Mouse (Mus musculus) neural tube, embryonic 14.5 days (tissue): ENCODE results near the gene Plin5. TPM values are rescaled to one million over a fixed set of nuclear protein-coding genes. Genes with fewer than 3 reads are reported as not detected.
A peak's percentile ranks its signal among the peaks of the same experiment; 100 is the strongest.
"Not testable (repeated sequence)": the region's sequence is repeated elsewhere in the genome, so short reads cannot be mapped to it uniquely, and the experiment has no call there.

Experiments used
- ATAC-seq: fragments of 200-750 bp; cut with Nextera tagmentation; 2 replicates; pipeline ENCODE4 v1.8.0; 2017; ENCODE audit warnings: low read depth, mild to moderate bottlenecking, moderate TSS enrichment, moderate library complexity
- H3K27ac ChIP-seq: fragments of 300-500 bp; sonication (generic); 2 replicates; pipeline ENCODE4 v1.5.1; 2014; ENCODE audit warnings: low read depth, mild to moderate bottlenecking, control low read depth, low read length, moderate library complexity, mixed read lengths
- H3K27me3 ChIP-seq: fragments of 300-500 bp; sonication (generic); 2 replicates; pipeline ENCODE4 v1.6.1; 2014; ENCODE audit warnings: low read length; ENCODE audit not compliant: control insufficient read depth, insufficient read depth
- H3K36me3 ChIP-seq: fragments of 300-500 bp; sonication (generic); 2 replicates; pipeline ENCODE4 v1.6.1; 2014; ENCODE audit warnings: low read length, mixed read lengths; ENCODE audit not compliant: control insufficient read depth, insufficient read depth
- H3K4me1 ChIP-seq: fragments of 300-500 bp; sonication (generic); 2 replicates; pipeline ENCODE4 v1.6.1; 2014; ENCODE audit warnings: low read length; ENCODE audit not compliant: control insufficient read depth, insufficient read depth
- H3K4me2 ChIP-seq: fragments of 300-500 bp; sonication (generic); 2 replicates; pipeline ENCODE4 v1.6.1; 2014; ENCODE audit warnings: mild to moderate bottlenecking, low read depth, low read length, control low read depth
- H3K4me3 ChIP-seq: fragments of 300-500 bp; sonication (generic); 2 replicates; pipeline ENCODE4 v1.5.1; 2014; ENCODE audit warnings: low read depth, low read length, control low read depth, mixed read lengths
- H3K9ac ChIP-seq: fragments of 300-500 bp; sonication (generic); replicated peaks from 2 replicates; pipeline ENCODE4 v1.6.1; 2014; ENCODE audit warnings: low read depth, mild to moderate bottlenecking, control low read depth, low read length, mixed read lengths
- H3K9me3 ChIP-seq: fragments of 300-500 bp; sonication (generic); 2 replicates; pipeline ENCODE4 v1.6.1; 2016; ENCODE audit warnings: low read length; ENCODE audit not compliant: control insufficient read depth
- WGBS: fragments of 180-500 bp; shearing (Covaris S2); extraction: QIAGEN DNeasy Blood & Tissue Kit; methylation state at CpG from one replicate; pipeline ENCODE4 v1.1.7; 2014; 5-methylcytosine and 5-hydroxymethylcytosine counted together
- polyA plus RNA-seq: library from polyadenylated mRNA; unstranded; fragments of >200 nt; fragmentation: Nextera tagmentation; extraction: Ambion mirVana; gene quantifications from 2 replicates; pipeline ENCODE4 v1.2.1, GENCODE M21; 2014

The Plin5 gene
- polyA plus RNA-seq, 1 experiment from 2014 or later = 1.9 TPM

DNA sequence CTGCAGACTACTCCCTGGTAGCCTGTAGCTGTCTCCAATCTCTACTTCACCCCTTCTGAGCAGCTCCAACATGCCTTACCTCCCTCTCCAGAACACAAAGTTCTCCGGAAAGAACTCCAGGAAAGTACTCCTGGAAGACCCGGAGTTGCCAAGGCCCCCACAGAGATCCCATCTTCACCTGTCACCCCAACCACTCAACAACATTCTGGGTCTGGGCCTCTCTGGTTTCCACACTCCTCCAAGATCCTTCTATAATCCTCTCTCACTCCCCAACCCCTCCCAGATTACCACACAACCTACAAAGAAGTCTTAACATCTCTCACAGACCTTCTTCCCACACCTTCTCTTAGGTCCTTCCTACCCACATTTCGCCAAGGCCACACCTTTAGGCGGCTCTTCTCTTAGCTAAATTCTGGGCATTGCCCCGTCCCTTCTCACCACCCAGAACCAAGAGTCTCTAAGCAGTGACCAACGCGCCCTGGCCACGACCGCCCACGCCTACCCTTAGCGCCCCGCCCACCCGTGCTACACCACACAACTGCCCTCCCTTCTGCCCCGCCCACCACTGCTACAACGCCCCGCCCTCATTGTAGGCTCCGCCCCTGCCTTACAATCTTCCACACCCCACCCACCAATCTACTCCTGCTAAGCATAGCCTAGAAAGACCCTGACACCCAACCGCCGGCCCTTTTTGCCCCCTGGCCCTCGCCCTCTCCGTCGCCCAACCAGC, 43.1 kb downstream of the Plin5 start:
- H3K4me2 ChIP-seq = peak overlapping the region; percentile 60
- H3K36me3 ChIP-seq = peaks cover 33% of the 10 kb centered on the region
- H3K4me3 ChIP-seq = peak overlapping the region; percentile 74
- H3K27ac ChIP-seq = peak overlapping the region; percentile 85
- peak overlapping the region; percentile 73 for H3K9ac ChIP-seq
- WGBS = 8% methylated on average over 22 of the region's 22 CpGs
- no peaks in the 10 kb centered on the region for H3K9me3 ChIP-seq
- no peaks in the 10 kb centered on the region for H3K27me3 ChIP-seq
- peak; percentile 29 for ATAC-seq
- H3K4me1 ChIP-seq = peaks cover 7% of the 10 kb centered on the region; the same call in 1 of the 2 replicates

DNA sequence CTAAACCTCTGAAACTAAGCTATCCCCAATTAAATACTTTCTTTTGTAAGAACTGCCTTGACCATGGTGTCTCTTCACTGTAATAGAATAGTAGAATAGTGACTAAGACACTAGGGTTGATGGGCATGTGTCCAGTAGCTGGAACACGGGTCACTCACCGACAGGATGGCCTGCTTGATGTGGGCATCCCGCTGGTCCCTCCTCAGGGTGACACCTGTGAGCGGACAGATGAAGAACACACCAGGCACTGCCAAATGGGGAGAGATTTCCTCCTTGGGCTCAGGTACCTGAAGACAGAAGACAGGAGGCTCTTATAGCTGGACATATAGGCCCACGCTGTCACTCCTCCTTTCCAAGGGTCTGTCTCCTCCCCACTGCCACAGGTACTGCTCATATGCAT, 45.2 kb downstream of the Plin5 start:
- H3K27ac ChIP-seq = no peak overlapping the region
- H3K9me3 ChIP-seq = no peaks in the 10 kb centered on the region
- no peak overlapping the region for H3K4me3 ChIP-seq
- H3K4me1 ChIP-seq = peaks cover 7% of the 10 kb centered on the region; the same call in 1 of the 2 replicates
- 96% methylated on average over 5 of the region's 5 CpGs for WGBS
- no peak overlapping the region for H3K4me2 ChIP-seq
- H3K9ac ChIP-seq = no peak overlapping the region
- H3K27me3 ChIP-seq = no peaks in the 10 kb centered on the region
- H3K36me3 ChIP-seq = peaks cover 53% of the 10 kb centered on the region
- no peak for ATAC-seq

DNA sequence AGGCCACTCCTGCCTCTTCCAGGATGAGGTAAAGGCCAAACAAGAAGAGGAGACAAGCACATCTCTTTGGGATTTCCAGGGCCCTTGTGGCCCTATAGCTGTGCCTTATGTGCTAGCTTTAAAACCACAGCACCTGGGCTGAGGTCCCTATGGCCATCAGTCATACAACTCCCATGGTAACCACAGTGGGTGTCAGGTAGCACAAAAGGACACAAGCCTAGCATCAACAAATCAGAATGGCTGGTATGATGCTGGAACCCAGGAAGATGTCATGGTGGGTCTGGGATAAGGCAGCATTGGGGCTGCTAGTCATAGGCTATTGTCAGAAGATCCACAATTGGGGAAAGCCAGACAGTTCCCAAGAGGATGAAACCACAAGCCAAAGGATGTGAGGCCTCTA, 46.3 kb downstream of the Plin5 start:
- H3K4me2 ChIP-seq = no peak overlapping the region
- H3K4me1 ChIP-seq = peaks cover 7% of the 10 kb centered on the region; the same call in 1 of the 2 replicates
- no peak overlapping the region for H3K4me3 ChIP-seq
- no peak overlapping the region for H3K27ac ChIP-seq
- no peaks in the 10 kb centered on the region for H3K27me3 ChIP-seq
- ATAC-seq = no peak
- H3K36me3 ChIP-seq = peaks cover 56% of the 10 kb centered on the region
- H3K9ac ChIP-seq = no peak overlapping the region
- no peaks in the 10 kb centered on the region for H3K9me3 ChIP-seq

DNA sequence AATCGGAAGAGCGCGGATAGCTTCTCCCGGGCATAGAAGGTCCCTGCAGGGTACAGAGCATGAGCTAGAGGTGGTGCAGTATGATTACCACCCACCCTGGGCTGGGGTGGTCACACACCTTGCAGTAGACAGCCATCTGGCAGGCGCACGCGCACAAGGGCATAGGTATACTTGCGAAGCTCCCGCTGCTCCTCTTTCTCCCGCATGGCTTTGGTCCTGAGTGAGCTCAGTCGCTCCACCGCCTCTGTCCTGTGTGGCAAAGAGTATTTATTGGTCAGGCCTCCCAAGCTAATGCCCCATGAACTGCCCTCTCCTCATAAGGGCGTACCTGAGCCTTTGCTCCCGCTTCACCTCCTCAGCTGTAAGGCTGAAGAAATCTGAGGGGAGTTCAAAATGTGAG, 48.3 kb downstream of the Plin5 start:
- no peaks in the 10 kb centered on the region for H3K27me3 ChIP-seq
- H3K9ac ChIP-seq = no peak overlapping the region
- peaks cover 56% of the 10 kb centered on the region for H3K36me3 ChIP-seq
- 97% methylated on average over 14 of the region's 14 CpGs for WGBS
- H3K9me3 ChIP-seq = no peaks in the 10 kb centered on the region
- H3K4me1 ChIP-seq = peaks cover 2% of the 10 kb centered on the region; the same call in 1 of the 2 replicates
- H3K27ac ChIP-seq = no peak overlapping the region
- no peak for ATAC-seq
- H3K4me3 ChIP-seq = no peak overlapping the region
- H3K4me2 ChIP-seq = no peak overlapping the region

DNA sequence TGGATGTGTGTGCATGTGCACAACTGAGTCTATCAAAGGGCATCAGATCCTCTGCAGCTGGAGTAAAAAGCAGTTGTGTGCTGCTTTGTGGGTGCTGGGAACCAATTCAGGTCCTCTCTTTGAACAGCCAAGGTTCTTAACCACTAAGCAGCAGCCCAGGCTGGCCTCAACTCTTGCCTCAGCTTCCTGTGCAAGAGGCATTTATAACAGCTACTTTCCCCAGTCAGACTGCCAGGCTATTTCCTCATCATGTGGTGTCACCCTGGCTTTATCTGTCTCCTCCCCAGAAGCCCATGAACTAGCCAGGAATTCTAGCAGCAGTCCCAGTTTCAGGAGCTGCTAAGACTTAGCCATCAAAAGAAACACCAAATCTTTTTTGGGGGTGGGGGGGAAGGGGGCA, 50.9 kb downstream of the Plin5 start:
- no peak overlapping the region for H3K4me3 ChIP-seq
- H3K36me3 ChIP-seq = peaks cover 43% of the 10 kb centered on the region
- H3K4me1 ChIP-seq = no peaks in the 10 kb centered on the region
- no peak overlapping the region for H3K9ac ChIP-seq
- H3K27me3 ChIP-seq = no peaks in the 10 kb centered on the region
- no peak for ATAC-seq
- H3K27ac ChIP-seq = no peak overlapping the region
- no peak overlapping the region for H3K4me2 ChIP-seq
- no peaks in the 10 kb centered on the region for H3K9me3 ChIP-seq

DNA sequence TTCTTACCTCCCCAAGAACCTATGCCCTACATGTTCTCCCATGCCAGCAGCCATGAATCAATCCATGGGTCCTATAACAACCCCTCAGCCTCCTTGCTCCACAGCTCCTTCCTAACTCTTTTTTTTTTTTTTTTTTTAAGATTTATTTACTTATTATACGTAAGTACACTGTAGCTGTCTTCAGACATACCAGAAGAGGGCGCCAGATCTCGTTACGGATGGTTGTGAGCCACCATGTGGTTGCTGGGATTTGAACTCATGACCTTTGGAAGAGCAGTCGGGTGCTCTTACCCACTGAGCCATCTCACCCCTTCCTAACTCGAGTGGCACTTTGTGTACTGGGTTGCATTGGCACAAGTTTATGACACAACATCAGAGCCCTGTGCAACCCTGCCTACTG, 51.7 kb downstream of the Plin5 start:
- H3K4me1 ChIP-seq, ATAC-seq, H3K27ac ChIP-seq, H3K9ac ChIP-seq, H3K9me3 ChIP-seq, H3K4me2 ChIP-seq, H3K27me3 ChIP-seq, H3K4me3 ChIP-seq: not testable (repeated sequence)
- WGBS = 90% methylated on average over 6 of the region's 6 CpGs
- peaks cover 37% of the 10 kb centered on the region for H3K36me3 ChIP-seq

DNA sequence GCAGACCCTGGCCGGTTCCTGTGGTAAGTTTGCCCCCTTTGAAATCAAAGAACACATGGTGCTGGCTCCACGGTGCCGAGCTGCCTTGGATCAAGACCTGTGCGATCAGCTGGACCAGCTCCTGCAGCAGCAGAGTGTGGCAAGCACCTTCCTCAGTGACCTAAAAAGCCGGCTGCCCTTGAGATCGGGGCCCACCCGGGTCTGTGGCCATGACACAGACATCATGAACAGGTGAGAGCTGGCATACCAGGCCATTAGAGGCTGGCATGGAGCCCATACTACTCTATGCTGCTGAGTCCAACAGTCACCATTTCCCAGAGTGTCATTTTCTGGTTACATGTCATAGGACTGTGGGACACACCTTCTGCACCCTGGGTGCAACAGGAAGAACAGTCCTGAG, 55.3 kb downstream of the Plin5 start:
- Histone ChIP-seq H3K27me3 (no peaks in the 10 kb centered on the region), H3K9me3 (no peaks in the 10 kb centered on the region), H3K4me2 (no peak overlapping the region), H3K36me3 (peaks cover 4% of the 10 kb centered on the region), H3K4me3 (no peak overlapping the region), H3K27ac (no peak overlapping the region), H3K4me1 (no peaks in the 10 kb centered on the region), H3K9ac (no peak overlapping the region)
- ATAC-seq = no peak
- 94% methylated on average over 7 of the region's 7 CpGs for WGBS

Other genes with a start within 250 kb of the Plin5 start
- gene Zfp119a, start 238.7 kb downstream of the Plin5 start, polyA plus RNA-seq = 12.2 TPM in 2 replicates
- 16.1 and 17.1 TPM in 2 replicates for gene Zfp959, start 225.5 kb downstream of the Plin5 start, polyA plus RNA-seq
- gene Zfp119b, start 168.1 kb downstream of the Plin5 start, polyA plus RNA-seq = 9.8 and 10.5 TPM in 2 replicates
- gene Ebi3, start 165.0 kb downstream of the Plin5 start, polyA plus RNA-seq = 6.7 and 7.1 TPM in 2 replicates
- 17.9 and 18.0 TPM in 2 replicates for gene Yju2, start 158.5 kb downstream of the Plin5 start, polyA plus RNA-seq
- 158 and 218 TPM in 2 replicates for gene Shd, start 147.1 kb downstream of the Plin5 start, polyA plus RNA-seq
- gene Fsd1, start 131.1 kb downstream of the Plin5 start, polyA plus RNA-seq = 155 and 188 TPM in 2 replicates
- 5.2 and 6.8 TPM in 2 replicates for gene Stap2, start 112.0 kb downstream of the Plin5 start, polyA plus RNA-seq
- 150 and 158 TPM in 2 replicates for gene Mpnd, start 111.9 kb downstream of the Plin5 start, polyA plus RNA-seq
- 87.5 and 94.9 TPM in 2 replicates for gene Sh3gl1, start 81.0 kb downstream of the Plin5 start, polyA plus RNA-seq
- 2.3 and 3.2 TPM in 2 replicates for gene Chaf1a, start 77.2 kb downstream of the Plin5 start, polyA plus RNA-seq
- 69.9 and 80.9 TPM in 2 replicates for gene Ubxn6, start 42.6 kb downstream of the Plin5 start, polyA plus RNA-seq
- gene Hdgfl2, start 38.0 kb downstream of the Plin5 start, polyA plus RNA-seq = 96.8 and 102 TPM in 2 replicates
- gene Plin4, start 7.8 kb downstream of the Plin5 start, polyA plus RNA-seq = 0.19 and 0.28 TPM in 2 replicates
- 0.24 TPM in 2 replicates for gene Lrg1, start 4.4 kb upstream of the Plin5 start, polyA plus RNA-seq
- 11.8 and 13.8 TPM in 2 replicates for gene Sema6b, start 22.7 kb upstream of the Plin5 start, polyA plus RNA-seq
- gene Tnfaip8l1, start 44.9 kb upstream of the Plin5 start, polyA plus RNA-seq = 9.2 and 9.9 TPM in 2 replicates
- gene Mydgf, start 66.3 kb upstream of the Plin5 start, polyA plus RNA-seq = 68.6 and 69.7 TPM in 2 replicates
- 21.0 and 26.9 TPM in 2 replicates for gene Dpp9, start 101.3 kb upstream of the Plin5 start, polyA plus RNA-seq
- gene Fem1a, start 139.2 kb upstream of the Plin5 start, polyA plus RNA-seq = 20.4 and 23.5 TPM in 2 replicates
- 0.92 and 1.7 TPM in 2 replicates for gene Ticam1, start 159.2 kb upstream of the Plin5 start, polyA plus RNA-seq
- gene Plin3, start 175.3 kb upstream of the Plin5 start, polyA plus RNA-seq = 6.9 and 13.2 TPM in 2 replicates
- gene Arrdc5, start 182.7 kb upstream of the Plin5 start, polyA plus RNA-seq = not detected in 2 replicates
- 5.7 and 9.4 TPM in 2 replicates for gene Uhrf1, start 185.7 kb upstream of the Plin5 start, polyA plus RNA-seq
- 58.6 and 66.1 TPM in 2 replicates for gene Kdm4b, start 208.5 kb upstream of the Plin5 start, polyA plus RNA-seq